Mouse (Mus musculus) ES-E14 (cell line): ENCODE data around the gene Nrxn3.

Experiments used
- HCFC1 ChIP-seq: IDR thresholded peaks from 2 replicates; pipeline ENCODE4 v1.6.1; 2012; ENCODE audit warnings: low read length, inconsistent platforms, borderline replicate concordance; ENCODE audit not compliant: insufficient read depth
- MAFK ChIP-seq: IDR thresholded peaks from 2 replicates; pipeline ENCODE4 v1.6.1; 2014; ENCODE audit warnings: mild to moderate bottlenecking, low read depth, low read length, inconsistent platforms; ENCODE audit not compliant: insufficient read depth
- ZC3H11A ChIP-seq: IDR thresholded peaks from 2 replicates; pipeline ENCODE4 v1.6.1; 2012; ENCODE audit warnings: low read depth, mild to moderate bottlenecking, inconsistent platforms, low read length, borderline replicate concordance
- ZNF384 ChIP-seq: IDR thresholded peaks from 2 replicates; pipeline ENCODE4 v1.6.1; 2012; ENCODE audit warnings: low read depth, low read length, inconsistent platforms

DNA sequence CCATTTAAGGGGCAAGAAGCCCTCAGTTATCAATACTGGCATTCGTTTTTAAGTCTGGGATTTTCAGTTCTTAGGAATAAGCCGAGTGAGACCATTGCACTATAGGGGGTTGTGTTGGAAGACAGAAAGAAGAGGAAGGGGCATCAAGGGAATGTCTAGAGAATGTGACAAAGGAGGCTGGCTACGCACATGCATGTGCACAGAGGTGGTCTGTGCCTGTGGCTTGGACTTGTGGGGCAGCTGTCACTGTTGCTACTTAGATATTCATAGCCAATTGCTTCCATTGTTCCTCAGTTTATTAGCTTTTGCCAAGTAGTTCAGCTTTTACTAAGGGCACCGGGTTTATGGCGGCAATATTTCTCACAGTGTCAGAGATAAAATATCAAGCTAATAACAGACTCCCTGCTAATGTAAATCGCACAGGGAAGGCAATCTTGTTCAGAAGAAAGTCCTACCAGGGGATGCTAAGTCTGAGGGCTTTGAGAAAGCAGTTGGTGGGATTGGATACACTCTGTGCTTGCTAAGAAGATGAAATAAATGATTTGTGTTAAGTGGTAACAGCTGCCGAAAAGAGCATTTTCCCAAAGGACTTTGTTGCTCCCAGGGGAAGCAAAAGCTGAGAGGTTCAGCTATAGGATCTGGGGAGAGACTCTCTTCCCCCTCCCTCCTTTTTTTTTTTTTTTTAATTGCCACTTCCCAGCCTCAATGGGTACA lies 177.5 kb downstream of the Nrxn3 start:
- TF ChIP-seq HCFC1 (no peak), MAFK (no peak), ZNF384 (no peak), ZC3H11A (no peak)
